Mouse (Mus musculus) kidney, adult 8-10 months (tissue): ENCODE results near the gene Hdac1.
"Not testable (repeated sequence)": the region's sequence is repeated elsewhere in the genome, so short reads cannot be mapped to it uniquely, and the experiment has no call there.

Source experiments
- DNase-seq, 2 experiments: peaks; one replicate each; pipeline ENCODE4 v3.0.0; 2022

Hdac1 gene

DNA sequence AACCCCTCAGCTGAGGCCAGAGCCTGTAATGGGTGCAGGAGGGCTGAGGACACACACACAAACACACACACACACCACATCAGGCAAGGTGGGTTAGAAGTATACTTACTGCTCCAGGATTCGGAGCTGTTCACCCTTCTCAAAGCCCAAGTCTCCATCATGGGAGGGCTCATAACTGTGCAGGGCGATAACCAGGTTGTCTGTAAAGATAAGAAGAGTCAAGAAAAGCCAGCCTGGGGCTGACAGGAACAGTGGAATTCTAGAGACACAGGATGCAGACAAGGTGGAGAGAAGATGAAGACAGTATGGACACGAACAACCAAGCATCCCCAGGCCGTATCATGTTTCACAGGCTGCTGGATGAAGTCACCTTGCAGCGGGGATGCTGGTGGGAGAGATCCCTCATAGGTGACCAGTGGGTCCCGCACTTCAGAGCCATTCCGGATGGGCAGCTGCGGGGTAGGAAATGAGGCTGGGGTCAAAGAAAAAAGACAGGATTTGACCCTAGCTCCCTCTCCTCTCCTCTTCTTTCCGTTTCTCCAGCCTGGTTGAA is 14.8 kb upstream of the Hdac1 start:
- no peak for DNase-seq

DNA sequence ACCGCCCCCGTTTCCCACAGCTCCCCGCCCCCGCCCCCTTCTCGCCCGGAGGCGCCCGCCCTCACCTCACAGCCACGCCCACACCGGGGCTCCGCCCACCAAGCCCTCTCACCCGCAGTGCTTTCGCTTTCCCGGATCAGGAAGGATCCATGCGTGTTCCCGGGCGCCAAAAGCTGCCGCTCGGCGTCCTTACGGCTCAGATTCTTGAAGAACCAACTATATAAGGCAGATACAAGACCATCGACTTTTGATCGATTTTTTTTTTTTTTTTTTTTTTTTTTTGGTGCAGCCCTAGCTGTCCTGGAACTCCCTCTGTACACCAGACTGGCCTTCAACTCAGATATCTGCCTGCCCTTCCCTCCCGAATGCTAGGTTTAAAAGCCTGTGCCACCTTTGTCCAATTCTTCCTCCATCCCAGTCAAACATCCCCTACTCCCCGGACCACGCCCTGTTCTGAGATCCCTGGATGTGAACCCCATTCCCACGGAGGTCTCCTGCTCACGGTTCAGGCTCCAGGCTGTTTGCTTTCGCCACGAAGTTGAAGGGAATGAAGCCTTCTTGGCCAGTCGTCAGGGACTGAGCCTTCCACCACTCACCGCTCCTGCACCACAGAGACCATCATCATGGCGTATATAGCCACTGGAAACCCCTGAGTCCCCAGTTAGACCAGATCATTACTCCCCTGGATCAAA is 14.2 kb upstream of the Hdac1 start:
- peak; percentile 85 to 90 for DNase-seq

DNA sequence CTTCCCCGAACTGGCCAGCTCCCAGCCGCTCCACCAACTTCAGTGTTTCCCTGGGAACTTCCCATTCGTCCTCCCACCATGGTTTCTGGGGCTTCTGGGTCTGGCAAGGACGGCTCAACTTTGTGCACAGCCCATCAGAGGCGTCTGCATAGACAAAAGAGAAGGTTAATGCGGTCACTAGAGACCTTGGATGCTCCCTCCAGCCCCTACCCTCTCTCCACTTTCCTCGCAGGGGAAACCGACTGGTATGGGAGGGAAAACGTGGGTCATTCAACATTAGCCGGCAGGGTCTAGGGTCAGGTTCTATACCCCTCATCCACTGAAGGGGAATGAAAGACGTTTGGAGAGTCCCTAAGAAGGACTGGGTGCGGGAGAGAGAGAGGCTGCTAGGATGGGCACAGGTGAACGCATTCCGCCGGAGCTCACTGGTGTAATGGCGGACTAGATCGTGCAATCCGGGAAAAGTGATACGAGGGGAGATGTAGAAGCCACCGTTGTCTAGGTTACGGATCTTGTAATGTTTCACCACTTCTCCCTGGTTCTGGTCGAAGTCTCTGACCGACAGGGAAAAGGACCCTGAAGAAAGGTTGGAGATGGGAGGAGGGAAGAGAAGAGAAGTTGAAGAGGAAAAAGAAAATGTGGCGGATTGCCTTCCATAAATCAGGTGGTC is 13.5 kb upstream of the Hdac1 start:
- DNase-seq, result no peak

DNA sequence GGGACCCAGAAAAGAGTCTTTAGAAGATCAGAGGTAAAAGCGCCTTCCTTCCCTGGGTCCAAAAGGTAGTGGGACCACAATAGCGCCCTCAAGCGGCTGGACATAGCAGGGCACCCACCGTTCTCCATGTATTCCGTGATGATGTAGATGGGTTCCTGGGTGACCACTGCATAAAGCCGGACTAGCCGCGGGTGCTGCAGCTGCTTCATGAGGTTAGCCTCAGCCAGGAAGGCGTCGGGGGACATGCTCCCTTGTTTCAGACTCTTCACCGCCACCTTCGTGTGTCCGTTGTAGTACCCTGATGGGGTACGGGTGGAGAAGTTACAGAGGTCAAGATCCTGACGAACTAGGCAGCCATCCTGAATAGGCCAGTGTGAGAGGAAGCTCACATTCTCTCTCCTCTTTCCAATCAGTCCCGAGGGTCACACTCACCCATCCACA is 12.9 kb upstream of the Hdac1 start:
- peak; percentile 44 to 59 for DNase-seq

DNA sequence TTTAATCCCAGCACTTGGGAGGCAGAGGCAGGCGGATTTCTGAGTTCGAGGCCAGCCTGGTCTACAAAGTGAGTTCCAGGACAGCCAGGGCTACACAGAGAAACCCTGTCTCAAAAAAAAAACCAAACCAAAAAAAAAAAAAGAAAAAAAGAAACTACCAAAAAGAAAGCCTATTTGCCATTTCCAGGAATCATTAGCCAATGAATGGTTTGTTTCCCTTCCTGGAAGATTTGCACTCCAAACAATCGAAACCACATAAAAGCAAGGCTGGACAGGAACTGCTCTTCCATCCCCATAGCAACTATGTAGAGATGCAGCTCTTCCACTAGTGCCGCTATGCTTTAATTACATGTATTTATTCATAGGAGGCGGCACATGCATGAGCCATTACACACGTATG is 12.0 kb upstream of the Hdac1 start:
- DNase-seq, result not testable (repeated sequence)

DNA sequence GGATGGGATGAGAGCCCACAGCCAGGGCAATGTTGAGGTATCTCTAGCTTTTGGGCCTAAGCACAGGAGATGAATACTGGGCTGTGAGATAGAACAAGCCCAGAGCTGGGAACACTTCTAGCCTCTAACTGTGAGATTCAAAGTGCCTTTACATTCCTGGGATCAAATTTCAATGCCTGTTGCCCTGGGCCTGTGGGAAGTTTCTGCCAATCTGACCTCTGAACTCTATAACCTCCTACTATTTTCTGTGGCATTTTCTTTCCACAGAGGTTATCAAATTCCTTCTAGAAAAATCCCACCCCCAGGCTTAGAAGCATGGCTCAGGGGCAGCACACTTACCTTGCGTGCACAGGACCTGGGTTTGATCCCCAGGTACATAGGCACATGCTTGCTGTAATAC is 7.8 kb upstream of the Hdac1 start:
- DNase-seq, result no peak

DNA sequence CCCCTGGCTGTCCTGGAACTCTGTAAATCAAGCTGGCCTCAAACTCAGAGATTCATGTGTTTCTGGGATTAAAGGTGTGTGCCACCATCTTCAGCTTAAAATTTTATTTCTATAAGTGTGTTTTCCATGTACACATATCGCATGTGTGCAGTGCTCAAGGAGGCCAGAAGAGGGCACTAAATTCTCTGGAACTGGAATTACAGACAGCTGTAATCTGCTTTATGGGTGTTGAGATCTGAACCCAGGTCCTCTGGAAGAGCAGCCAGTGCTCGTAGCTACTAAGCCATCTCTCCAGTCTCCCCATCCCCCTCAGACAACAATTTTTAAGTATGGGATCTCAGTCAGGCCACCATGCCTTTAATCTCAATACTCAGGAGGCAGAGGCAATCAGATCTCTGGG is 6.8 kb upstream of the Hdac1 start:
- DNase-seq, result peak in 1 of 2 experiments; percentile 48

DNA sequence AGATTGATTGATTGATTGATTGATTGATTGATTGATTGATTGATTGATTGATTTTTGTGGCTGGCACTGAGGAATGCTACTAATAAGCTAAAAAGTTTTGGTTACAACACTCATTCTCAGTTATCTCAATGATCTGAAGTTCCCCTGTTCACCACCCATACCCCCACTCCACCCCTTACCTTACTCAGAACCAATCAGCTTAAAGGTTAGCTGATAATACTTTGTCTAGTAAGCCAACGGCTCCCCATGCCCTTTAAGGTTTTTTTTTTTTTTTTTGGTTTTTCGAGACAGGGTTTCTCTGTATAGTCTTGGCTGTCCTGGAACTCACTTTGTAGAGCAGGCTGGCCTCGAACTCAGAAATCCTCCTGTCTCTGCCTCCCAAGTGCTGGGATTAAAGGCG is 5.1 kb upstream of the Hdac1 start:
- DNase-seq, result not testable (repeated sequence)

DNA sequence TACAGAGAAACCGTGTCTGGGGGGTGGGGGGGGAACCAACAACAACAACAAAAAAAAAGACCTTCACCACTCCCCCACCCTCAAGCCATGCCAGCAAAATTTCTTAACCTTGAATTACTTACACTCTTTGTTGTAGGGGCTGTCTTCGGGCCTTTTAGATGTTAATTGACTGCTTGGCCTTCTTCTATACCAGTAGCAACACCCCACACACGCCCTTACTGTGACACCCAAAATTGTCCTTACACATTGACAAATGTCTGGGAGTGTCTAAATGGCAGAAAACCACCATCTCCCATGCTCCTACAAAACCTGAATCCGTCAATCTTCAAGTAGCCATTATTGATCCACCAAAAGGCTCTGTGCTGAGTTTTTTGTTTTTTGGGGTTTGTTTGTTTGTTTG is 1.6 kb upstream of the Hdac1 start:
- no peak for DNase-seq

DNA sequence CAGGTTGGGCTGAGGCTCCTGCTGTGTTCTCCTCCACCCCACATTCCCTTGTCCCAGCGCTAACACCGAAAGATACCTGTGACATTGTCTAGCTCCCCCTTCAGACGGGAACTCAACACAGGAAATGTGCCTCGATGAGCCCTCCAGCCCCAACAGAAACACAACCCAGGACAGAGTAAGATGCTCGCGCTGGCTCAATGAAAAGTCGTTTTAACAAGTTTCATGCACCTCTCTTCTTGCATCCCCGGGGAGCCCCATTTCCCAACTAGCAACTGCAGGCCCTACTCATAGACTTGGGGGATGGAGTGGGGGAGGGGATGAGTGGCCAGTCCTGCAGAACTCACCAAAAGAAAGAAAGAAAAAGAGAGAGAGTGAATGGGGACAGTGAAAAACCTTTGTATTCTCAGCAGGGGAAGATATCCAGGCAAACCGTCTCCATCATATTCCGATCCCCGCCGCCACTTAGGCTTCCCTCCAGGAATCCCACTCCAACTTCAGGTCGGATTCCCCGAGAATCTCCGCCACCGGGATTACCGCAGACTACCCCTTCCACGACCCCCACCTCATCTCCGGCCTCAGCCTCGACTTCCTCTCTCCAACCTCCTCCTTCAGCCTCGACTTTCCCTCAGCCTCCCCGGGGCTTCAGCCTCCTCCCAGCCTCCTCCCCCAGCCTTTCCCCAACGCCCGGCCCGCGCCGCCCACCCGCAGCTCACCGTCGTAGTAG is 483 bp downstream of the Hdac1 start:
- DNase-seq, result peak in 1 of 2 experiments; percentile 19

DNA sequence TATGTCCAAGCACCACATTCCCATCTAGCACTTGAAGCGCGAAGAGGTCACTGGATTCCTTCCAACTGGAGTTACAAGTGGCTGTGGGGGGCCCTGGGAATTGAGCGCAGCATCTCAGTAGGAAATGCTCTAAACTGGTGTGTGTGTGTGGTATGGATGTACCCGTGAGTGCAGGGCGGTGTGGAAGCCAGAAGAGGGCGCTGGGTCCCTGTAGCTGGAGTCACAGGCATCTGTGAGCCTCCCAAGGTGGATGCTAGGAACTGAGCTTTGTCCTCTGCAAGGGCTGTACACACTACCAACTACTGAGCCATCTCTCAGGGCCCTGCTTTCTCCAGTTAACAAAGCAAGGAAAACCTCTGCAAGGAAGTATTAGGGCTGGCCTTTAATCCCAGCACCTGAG is 2.5 kb downstream of the Hdac1 start:
- DNase-seq, result peak in 1 of 2 experiments; percentile 40

DNA sequence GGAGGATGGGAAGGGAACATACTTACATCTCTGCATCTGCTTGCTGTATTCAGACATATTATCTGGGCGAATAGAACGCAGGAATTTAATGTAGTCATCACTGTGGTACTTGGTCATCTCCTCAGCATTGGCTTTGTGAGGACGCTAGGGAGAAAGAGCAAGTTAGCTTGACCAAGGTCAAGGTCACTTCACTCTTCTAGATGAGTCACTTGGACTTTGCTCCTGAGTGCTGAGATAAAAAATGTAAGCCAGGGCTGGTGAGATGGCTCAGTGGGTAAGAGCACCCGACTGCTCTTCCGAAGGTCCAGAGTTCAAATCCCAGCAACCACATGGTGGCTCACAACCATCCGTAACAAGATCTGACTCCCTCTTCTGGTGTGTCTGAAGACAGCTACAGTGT is 13.6 kb downstream of the Hdac1 start:
- DNase-seq, result not testable (repeated sequence)

DNA sequence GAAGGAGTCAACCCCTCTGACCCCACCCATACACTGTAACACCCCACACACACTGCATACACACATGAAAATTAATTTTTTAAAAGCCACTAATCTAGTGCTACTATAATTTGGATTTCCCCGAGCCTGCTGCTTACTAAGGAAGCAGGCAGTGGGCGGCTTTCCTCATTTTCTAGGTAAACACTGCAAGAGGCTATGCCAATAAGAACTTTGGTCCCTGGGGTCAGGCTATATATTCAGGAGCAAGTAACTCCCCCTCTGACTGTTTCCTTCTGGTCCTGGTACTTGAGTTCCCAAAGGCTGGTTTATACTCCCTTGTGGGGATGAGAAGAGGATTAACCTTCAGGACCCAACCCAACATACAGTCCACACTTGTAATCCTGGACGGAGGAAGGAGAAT is 16.6 kb downstream of the Hdac1 start:
- no peak for DNase-seq

DNA sequence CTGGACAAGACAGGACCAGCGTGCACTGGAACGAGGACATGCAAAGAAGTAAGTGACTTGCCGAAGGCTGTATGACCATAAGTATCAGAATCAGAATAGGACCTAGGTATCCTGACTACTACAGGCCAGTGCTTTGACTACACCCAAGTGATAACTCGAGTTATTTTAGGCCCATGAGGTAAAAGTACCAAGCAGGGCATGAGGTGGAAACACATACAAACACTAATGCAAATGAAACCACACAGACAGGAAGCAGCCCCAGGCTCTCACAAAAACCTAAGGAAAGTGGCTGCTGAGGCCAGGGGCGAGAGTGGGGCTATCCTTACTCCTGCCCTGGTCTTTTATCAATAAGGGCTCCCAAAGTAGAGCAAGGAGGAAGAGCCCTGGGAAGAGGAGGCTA is 17.2 kb downstream of the Hdac1 start:
- no peak for DNase-seq

DNA sequence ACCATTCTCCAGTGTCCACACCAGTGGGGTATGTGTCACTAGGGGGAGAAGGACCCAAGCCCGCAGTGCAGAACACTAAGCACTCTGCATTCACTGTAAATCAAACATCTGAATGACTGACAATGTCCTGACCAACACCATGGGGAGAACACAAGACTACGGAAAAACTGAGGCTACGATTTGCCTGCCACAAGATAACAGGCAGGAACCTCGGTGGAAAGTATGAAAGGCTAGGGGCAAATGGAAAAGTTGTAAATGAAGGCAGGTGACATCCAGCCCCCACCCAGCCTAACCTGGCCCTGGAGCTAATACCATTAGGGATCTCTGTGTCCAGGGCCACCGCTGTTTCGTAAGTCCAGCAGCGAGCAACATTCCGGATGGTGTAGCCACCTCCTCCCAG is 24.0 kb downstream of the Hdac1 start:
- no peak for DNase-seq

DNA sequence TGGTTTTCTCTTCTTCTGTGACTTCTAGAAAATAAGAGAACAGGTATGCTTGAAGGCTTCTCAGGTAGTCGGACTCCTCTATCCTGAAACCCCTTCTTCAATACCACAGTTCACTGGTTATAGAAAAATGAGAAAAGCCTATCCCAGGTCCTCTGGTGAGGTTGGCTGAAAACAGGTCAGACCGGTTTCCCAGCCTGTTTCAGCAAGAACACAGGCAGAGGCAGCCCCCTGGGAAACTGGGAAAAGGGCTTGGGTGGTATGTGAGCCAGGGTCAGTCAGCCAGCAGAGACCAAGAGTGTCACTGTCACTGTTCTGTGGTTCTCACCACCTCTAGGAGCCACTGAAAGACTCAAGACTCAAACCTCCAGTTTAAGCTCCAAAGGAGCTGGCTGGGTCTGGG is 25.6 kb downstream of the Hdac1 start:
- peak; percentile 44 to 56 for DNase-seq

DNA sequence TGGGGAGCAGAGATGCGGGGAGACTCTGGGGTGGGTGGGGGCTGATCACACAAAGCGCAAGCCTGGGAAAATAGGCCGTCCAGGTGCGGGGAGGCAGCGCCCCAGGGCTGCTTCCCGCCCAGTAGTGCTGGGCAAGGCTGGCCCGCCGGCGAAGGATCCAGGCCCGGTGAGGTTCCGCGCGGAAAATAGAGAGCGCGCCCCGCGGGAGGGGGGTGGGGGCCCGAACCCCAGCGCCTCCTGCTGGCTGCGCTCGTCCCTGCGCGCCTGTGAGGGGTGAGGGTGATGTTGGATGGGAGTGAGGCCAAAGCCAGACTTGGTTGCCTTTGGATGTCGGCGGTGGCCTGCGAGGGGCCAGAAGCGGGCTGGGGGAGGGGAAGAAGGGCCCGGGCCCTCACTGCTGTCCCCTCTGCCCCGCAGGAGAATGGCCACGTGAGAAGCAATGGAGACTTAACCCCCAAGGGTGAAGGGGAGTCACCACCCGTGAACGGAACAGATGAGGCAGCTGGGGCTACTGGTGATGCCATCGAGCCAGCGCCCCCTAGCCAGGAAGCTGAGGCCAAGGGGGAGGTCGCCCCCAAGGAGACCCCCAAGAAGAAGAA is 28.1 kb downstream of the Hdac1 start:
- DNase-seq, result peak in 1 of 2 experiments; percentile 31

DNA sequence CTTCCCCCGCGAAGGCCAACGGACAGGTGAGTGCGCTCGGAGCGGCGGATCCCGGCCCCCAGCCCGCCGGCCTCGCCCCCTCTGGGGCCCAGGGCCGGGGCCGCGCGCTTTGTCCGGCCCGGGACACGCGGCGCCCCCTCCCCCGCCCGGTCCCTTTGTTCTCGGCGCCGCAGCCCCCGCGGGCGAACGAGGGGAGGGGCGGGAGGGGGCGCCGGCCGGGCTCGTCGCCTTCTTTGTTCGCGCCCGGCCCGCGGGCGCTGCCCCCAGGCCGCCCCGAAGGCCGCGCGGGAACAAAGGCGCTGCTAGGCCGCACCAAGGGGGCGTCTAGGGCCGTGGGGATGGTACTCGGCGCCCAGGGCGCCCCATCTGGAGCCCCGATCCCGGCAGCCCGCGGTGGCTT is 28.6 kb downstream of the Hdac1 start:
- no peak for DNase-seq

DNA sequence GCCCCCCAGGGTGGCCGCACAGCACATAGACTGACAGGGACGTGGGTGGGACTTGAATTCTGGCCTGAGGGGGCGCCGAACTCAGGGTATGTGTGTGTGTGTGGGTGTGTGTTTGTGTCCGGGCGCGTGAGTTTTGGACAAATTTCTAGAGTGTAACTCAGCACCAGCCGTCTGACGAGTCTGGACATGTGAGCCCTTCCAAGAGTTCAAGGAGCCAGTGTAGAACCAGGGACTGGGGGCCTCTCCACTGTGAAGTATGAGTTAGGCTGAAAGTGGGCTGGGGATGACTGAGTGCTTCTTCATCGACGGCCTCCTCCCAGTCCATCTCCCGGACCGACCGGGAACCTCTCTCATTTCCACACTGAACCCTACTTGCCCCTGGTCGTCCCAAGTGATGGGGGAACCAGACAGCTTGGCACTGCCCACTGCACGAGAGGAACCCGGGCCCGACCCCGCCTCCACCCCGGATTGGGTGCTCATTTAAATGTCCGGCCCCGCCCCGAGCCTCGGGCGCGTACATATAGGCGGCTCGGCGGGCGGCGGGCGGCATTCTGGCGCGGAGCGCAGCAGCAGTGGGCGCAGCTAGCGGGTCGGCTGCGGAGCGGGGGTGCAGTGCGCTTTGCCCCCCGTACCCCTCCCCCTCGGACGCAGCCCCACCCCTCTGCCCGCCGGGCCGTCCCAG is 29.3 kb downstream of the Hdac1 start, which contains the start of gene Marcksl1:
Gene Marcksl1, plus strand, starts transcription at position 496 of the 682 bp plus-strand sequence.
- peak; percentile 72 to 79 for DNase-seq

DNA sequence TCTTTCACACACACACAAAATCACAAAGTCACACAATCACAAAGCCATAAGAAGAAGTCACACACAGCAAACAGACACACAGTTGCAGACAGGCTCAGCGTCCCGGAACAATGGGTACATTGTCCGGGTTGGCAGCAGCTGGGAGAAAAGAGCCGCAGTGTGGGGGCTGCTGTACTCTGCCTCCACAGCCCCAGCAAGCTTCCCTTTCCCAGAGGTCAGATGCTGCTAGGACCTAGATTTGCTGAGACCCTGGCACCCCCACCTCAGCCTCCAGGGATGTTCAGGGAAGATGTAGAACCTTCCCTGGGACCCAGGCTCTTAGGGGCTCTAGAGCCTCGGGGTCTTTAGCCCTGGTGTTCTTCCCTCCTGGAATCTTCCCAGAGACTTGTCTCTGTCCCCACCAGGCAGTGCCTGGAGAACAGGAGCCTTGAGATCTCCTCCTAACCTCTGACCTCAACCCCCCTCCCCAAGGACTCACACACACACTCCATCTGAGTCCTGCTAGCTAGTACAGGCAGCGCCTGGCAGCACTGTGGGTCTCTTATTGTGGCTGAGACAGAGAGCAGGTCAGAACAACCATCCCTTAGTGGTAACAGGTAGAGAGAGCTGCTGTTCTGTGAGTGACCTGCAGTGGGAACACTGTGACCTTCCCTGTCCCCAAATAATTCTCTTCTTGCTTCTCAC is 31.0 kb downstream of the Hdac1 start:
- no peak for DNase-seq

DNA sequence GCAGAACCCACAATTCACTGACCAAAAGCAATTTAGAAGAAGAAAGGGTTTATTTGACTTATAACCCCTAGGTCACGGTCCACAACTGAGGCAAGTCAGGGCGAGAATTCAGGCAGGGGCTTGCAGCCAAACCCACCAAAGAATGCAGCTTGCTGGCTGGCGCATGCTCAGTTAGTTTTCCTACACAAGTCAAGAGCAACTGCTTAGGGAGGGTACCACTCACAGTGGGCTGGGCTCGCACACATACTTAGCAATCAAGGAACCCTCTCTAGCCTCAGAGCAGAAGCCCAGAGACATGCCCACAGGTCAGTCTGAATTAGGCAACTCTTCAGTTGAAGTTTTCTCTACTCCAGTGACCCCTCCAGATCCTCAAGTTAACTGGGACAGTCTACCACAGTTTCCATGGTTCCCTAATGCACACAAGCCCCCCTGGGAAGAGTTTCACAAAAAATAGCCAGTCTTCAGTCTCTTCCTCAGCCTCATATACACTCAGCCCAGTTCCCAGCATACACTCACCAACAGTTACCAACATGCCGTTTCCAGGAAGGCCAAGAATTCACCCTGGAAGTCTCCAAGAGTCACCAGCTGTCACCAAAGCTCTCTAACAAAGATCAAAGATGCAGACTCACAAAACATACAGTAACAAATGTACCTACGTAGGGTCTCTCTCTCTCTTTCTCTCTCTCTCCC is 31.6 kb downstream of the Hdac1 start:
- no peak for DNase-seq
